Mouse (Mus musculus) heart, embryonic 14.5 days (tissue): ENCODE data around the gene Garnl3. TPM values are rescaled to one million over a fixed set of nuclear protein-coding genes. Genes with fewer than 3 reads are reported as not detected.
"Not testable (repeated sequence)": the region's sequence is repeated elsewhere in the genome, so short reads cannot be mapped to it uniquely, and the experiment has no call there.

Experiments
- ATAC-seq: fragments of 200-750 bp; cut with Nextera tagmentation; 2 replicates; pipeline ENCODE4 v1.8.0; 2017; ENCODE audit warnings: low read depth, moderate TSS enrichment; ENCODE audit not compliant: insufficient number of reproducible peaks, insufficient read depth, low FRiP score
- H3K27ac ChIP-seq, 2 experiments: fragments of 200-500 bp in 1 of 2; fragments of 300-500 bp in 1 of 2; sonication (generic) in 1 of 2; replicated peaks in 1 of 2; 2 replicates each; pipeline ENCODE4 v1.5.1; 2012 to 2014; ENCODE audit warnings: low read depth in 2 of 2, low read length in 2 of 2, control low read depth in 1 of 2, mild to moderate bottlenecking in 1 of 2, mixed read lengths in 1 of 2; ENCODE audit not compliant: control insufficient read depth in 1 of 2, insufficient read depth in 1 of 2
- H3K27me3 ChIP-seq: fragments of 300-500 bp; sonication (generic); 2 replicates; pipeline ENCODE4 v1.6.1; 2014; ENCODE audit warnings: mild to moderate bottlenecking, low read length, control low read depth; ENCODE audit not compliant: control insufficient read depth, insufficient read depth
- H3K36me3 ChIP-seq: fragments of 300-500 bp; sonication (generic); 2 replicates; pipeline ENCODE4 v1.6.1; 2014; ENCODE audit warnings: mild to moderate bottlenecking, control low read depth, low read length, mixed read lengths; ENCODE audit not compliant: control insufficient read depth, insufficient read depth
- H3K4me1 ChIP-seq, 2 experiments: fragments of 200-500 bp in 1 of 2; fragments of 300-500 bp in 1 of 2; sonication (generic) in 1 of 2; 2 replicates each; pipeline ENCODE4 v1.6.1; 2012 to 2014; ENCODE audit warnings: low read length in 2 of 2, control low read depth in 1 of 2, mixed read lengths in 1 of 2; ENCODE audit not compliant: control insufficient read depth in 2 of 2, insufficient read depth in 2 of 2
- H3K4me2 ChIP-seq: fragments of 300-500 bp; sonication (generic); 2 replicates; pipeline ENCODE4 v1.6.1; 2014; ENCODE audit warnings: mild to moderate bottlenecking, low read length
- H3K4me3 ChIP-seq, 2 experiments: fragments of 200-500 bp in 1 of 2; fragments of 300-500 bp in 1 of 2; sonication (generic) in 1 of 2; 2 replicates each; pipeline ENCODE4 v1.5.1; 2012 to 2014; ENCODE audit warnings: low read length in 2 of 2, mild to moderate bottlenecking in 2 of 2, control low read depth in 1 of 2, low read depth in 1 of 2, moderate library complexity in 1 of 2; ENCODE audit not compliant: control insufficient read depth in 1 of 2, insufficient read depth in 1 of 2
- H3K9ac ChIP-seq: fragments of 300-500 bp; sonication (generic); 2 replicates; pipeline ENCODE4 v1.6.1; 2014; ENCODE audit warnings: mild to moderate bottlenecking, low read length
- H3K9me3 ChIP-seq: fragments of 300-500 bp; sonication (generic); 2 replicates; pipeline ENCODE4 v1.6.1; 2016; ENCODE audit warnings: low read length, control low read depth; ENCODE audit not compliant: control insufficient read depth
- WGBS: fragments of 180-500 bp; shearing (Covaris S2); extraction: QIAGEN DNeasy Blood & Tissue Kit; methylation state at CpG from one replicate; pipeline ENCODE4 v1.1.7; 2014; 5-methylcytosine and 5-hydroxymethylcytosine counted together
- polyA plus RNA-seq: library from polyadenylated mRNA; unstranded; fragments of >200 nt; fragmentation: Nextera tagmentation; extraction: Ambion mirVana; gene quantifications from 2 replicates; pipeline ENCODE4 v1.2.1, GENCODE M21; 2014

Gene Garnl3
- polyA plus RNA-seq, 1 experiment from 2014 or later: 11.0 TPM

- Histone ChIP-seq H3K9ac (no peak overlapping the region), H3K27ac (no peak overlapping the region), H3K4me1 (peaks cover 6 to 7% of the 10 kb centered on the region in 2 experiments), H3K9me3 (no peaks in the 10 kb centered on the region), H3K4me2 (no peak overlapping the region), H3K27me3 (no peaks in the 10 kb centered on the region), H3K4me3 (no peak overlapping the region), H3K36me3 (no peaks in the 10 kb centered on the region)
- 65% methylated on average over 6 of the region's 6 CpGs for WGBS
- ATAC-seq: no peak
Measured at GRCm38 (mm10) chr2:33122856-33123255, 8.6 kb downstream of the Garnl3 start.

GRCm38 (mm10) chr2:33100536-33100935 is 30.9 kb downstream of the Garnl3 start:
- WGBS: 78% methylated on average over 8 of the region's 8 CpGs
- Histone ChIP-seq H3K4me3 (no peak overlapping the region), H3K27ac (no peak overlapping the region), H3K27me3 (no peaks in the 10 kb centered on the region), H3K4me2 (no peak overlapping the region), H3K4me1 (peaks cover 0 to 6% of the 10 kb centered on the region in 2 experiments; a peak in 2 of 4 replicates), H3K9ac (no peak overlapping the region), H3K9me3 (no peaks in the 10 kb centered on the region), H3K36me3 (no peaks in the 10 kb centered on the region)
- ATAC-seq: no peak

- not testable (repeated sequence) for H3K4me1 ChIP-seq, H3K27ac ChIP-seq, H3K4me3 ChIP-seq, H3K9me3 ChIP-seq, H3K27me3 ChIP-seq, ATAC-seq, H3K36me3 ChIP-seq, H3K4me2 ChIP-seq, H3K9ac ChIP-seq
- WGBS: 76% methylated on average over 11 of the region's 12 CpGs
Measured at GRCm38 (mm10) chr2:33097326-33097725, 34.1 kb downstream of the Garnl3 start.

- Histone ChIP-seq H3K27ac (no peak overlapping the region), H3K27me3 (no peaks in the 10 kb centered on the region), H3K4me1 (peaks cover 5 to 12% of the 10 kb centered on the region in 2 experiments; a peak in 2 of 4 replicates), H3K9me3 (no peaks in the 10 kb centered on the region), H3K36me3 (no peaks in the 10 kb centered on the region), H3K9ac (no peak overlapping the region), H3K4me2 (no peak overlapping the region), H3K4me3 (no peak overlapping the region)
- ATAC-seq: no peak
- 69% methylated on average over 10 of the region's 10 CpGs for WGBS
Measured at GRCm38 (mm10) chr2:33095221-33095671, 36.2 kb downstream of the Garnl3 start.

GRCm38 (mm10) chr2:33090620-33091520 is 40.6 kb downstream of the Garnl3 start:
- Histone ChIP-seq H3K4me1 (peaks cover 5 to 12% of the 10 kb centered on the region in 2 experiments; a peak in 2 of 4 replicates), H3K4me3 (no peak overlapping the region), H3K9ac (no peak overlapping the region), H3K9me3 (no peaks in the 10 kb centered on the region), H3K27me3 (no peaks in the 10 kb centered on the region), H3K36me3 (no peaks in the 10 kb centered on the region), H3K4me2 (no peak overlapping the region), H3K27ac (0 out of 4 replicates have a peak overlapping the region, but pooled peaks of 1 of the 2 experiments have one; percentile 10)
- WGBS: 76% methylated on average over 8 of the region's 8 CpGs
- no peak for ATAC-seq

- not testable (repeated sequence) for H3K27me3 ChIP-seq, H3K36me3 ChIP-seq
- WGBS: 44% methylated on average over 1 of the region's 1 CpGs
Measured at GRCm38 (mm10) chr2:33090033-33090400, 41.4 kb downstream of the Garnl3 start.

GRCm38 (mm10) chr2:33089356-33090032 is 42.0 kb downstream of the Garnl3 start:
- no peak overlapping the region for H3K27ac ChIP-seq
- 84% methylated on average over 5 of the region's 5 CpGs for WGBS
- H3K4me1 ChIP-seq: peaks cover 5 to 12% of the 10 kb centered on the region in 2 experiments; a peak in 2 of 4 replicates
- H3K27me3 ChIP-seq: no peaks in the 10 kb centered on the region
- H3K4me3 ChIP-seq: no peak overlapping the region
- H3K9ac ChIP-seq: no peak overlapping the region
- no peak for ATAC-seq
- no peaks in the 10 kb centered on the region for H3K9me3 ChIP-seq
- H3K4me2 ChIP-seq: no peak overlapping the region
- no peaks in the 10 kb centered on the region for H3K36me3 ChIP-seq

More at GRCm38 (mm10) chr2:33090033-33090400, 41.4 kb downstream of the Garnl3 start:
- H3K4me1 ChIP-seq: peaks cover 5 to 12% of the 10 kb centered on the region in 2 experiments; a peak in 2 of 4 replicates
- not testable (repeated sequence) for H3K27ac ChIP-seq, H3K4me3 ChIP-seq, H3K9me3 ChIP-seq, H3K4me2 ChIP-seq, H3K9ac ChIP-seq, ATAC-seq
